Mouse (Mus musculus): ENCODE measurements around the gene Ccdc60.
"Not testable (repeated sequence)": the region's sequence is repeated elsewhere in the genome, so short reads cannot be mapped to it uniquely, and the experiment has no call there.

Ccdc60 gene

GRCm38 (mm10) chr5:116194499-116194898 lies 94.3 kb downstream of the Ccdc60 start:
- in situ Hi-C loops (cut with MboI, MseI): no loop called here

GRCm38 (mm10) chr5:116192693-116193092 lies 96.1 kb downstream of the Ccdc60 start:
- in situ Hi-C loops (cut with MboI, MseI): no loop called here

DNA sequence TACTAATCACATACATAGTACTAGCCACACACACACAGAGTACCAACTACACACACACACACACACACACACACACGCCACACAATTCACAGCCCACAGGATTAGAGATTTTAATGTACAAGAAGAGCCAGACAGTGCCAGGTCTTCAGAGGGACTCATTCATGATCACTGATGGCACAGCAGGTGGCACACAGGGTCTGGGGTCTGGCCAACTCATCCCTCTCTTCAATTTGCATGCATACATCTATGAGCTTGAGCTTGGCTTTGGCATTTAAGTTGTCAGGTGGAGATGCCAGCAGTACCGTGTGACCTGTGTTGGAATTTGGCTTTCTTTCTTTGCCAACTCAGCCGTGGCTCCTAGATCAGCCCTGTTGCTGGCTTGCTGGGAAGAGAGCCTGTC lies 97.2 kb downstream of the Ccdc60 start:
- in situ Hi-C loops (cut with MboI, MseI): no loop called here

DNA sequence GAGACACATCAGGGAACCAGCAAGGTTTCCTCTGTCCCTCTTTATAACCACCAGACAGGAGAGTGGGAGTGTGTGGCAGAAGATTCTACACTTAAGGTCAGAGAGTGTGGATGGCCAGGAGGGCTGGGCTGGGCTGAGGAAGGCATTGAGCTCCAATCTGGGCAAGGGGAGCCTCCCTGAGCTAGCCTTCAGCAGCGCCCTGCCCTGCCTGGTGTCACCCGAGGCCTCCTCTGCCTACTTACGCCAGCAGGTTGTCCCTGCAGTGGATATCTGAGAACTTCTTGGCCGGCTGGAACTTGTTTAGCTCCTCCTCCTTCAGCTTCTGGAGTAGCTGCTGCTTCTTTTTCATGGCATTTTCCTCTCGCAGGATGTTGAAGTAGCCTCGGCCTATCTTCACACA lies 99.0 kb downstream of the Ccdc60 start:
- in situ Hi-C loops (cut with MboI, MseI): no loop called here

DNA sequence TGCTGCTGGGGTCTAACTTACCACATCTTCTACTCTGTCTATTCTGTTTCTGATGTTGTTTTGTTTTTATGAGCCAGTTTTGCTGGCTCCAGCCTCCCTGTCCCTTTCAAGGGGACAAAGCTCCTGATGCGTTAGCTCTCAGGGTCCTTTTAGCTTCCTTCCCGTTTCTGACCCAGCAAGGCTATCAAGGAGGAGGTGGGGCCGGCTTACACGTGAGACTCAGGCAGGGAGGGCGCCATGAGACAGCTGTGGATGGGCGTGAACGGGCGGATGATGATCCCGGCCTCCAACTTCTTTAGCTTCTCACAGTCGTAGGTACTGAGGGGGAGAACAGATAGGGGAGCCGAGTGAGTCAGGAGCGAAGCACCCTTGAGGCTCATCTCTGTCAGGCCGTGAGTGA lies 108.2 kb downstream of the Ccdc60 start:
- in situ Hi-C loops (cut with MboI, MseI): no loop called here

- in situ Hi-C loops (cut with MboI, MseI): no loop called here
Observed at GRCm38 (mm10) chr5:116171721-116172120, 117.1 kb downstream of the Ccdc60 start.

DNA sequence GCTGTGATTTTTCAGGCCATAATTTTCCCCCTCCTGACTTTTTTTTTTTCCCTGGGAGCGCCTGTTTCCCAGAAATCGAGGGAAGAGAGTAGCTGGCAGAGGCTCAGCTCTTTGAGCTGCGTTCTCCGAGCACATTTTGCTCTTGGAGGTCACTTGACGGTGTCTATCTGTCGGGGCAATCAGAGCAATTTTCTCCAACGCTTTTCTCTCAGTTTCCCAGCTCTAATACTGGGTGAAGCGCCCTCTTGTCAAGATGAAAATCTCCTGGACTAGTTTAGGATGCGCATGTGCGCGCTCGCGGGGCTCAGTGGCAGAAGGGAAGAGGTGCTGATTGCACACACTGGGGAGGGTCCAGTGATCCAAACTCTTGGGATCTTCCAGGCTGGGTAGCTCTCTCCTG lies 121.8 kb downstream of the Ccdc60 start:
- in situ Hi-C loops (cut with MboI, MseI): no loop called here

GRCm38 (mm10) chr5:116165203-116165888 lies 123.4 kb downstream of the Ccdc60 start:
- in situ Hi-C loops (cut with MboI, MseI): no loop called here

- in situ Hi-C loops (cut with MboI, MseI): no loop called here
Observed at GRCm38 (mm10) chr5:116154811-116155210, 134.0 kb downstream of the Ccdc60 start.

DNA sequence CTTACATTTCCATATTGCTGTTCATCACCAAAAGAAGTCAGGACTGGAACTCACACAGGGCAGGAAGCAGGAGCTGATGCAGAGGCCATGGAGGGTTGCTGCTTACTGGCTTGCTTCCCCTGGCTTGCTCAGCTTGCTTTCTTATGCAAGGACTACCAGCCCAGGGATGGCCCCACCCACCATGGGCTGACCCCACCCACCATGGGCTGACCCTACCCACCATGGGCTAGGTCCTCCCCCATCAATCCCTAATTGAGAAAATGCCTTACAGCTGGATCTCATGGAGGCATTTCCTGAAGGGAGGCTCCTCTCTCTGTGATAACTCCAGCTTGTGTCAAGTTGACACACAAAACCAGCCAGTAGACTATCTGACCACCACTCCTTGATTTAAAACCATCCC lies 142.3 kb downstream of the Ccdc60 start:
- in situ Hi-C loops (cut with MboI, MseI): not testable (repeated sequence)

GRCm38 (mm10) chr5:116144711-116145110 lies 144.1 kb downstream of the Ccdc60 start:
- in situ Hi-C loops (cut with MboI, MseI): no loop called here

- in situ Hi-C loops (cut with MboI, MseI): no loop called here
Observed at GRCm38 (mm10) chr5:116140682-116141081, 148.1 kb downstream of the Ccdc60 start.

GRCm38 (mm10) chr5:116123344-116123743 lies 165.4 kb downstream of the Ccdc60 start:
- in situ Hi-C loops (cut with MboI, MseI): loop anchor here (5.0 to 25.0 kb wide), 2 partner anchors 349 to 964 kb away; no protein-coding TSS in a partner anchor

GRCm38 (mm10) chr5:116116567-116116966 lies 172.2 kb downstream of the Ccdc60 start:
- in situ Hi-C loops (cut with MboI, MseI): loop anchor here (25.0 kb wide), 1 partner anchor 971 kb away; no protein-coding TSS in a partner anchor

DNA sequence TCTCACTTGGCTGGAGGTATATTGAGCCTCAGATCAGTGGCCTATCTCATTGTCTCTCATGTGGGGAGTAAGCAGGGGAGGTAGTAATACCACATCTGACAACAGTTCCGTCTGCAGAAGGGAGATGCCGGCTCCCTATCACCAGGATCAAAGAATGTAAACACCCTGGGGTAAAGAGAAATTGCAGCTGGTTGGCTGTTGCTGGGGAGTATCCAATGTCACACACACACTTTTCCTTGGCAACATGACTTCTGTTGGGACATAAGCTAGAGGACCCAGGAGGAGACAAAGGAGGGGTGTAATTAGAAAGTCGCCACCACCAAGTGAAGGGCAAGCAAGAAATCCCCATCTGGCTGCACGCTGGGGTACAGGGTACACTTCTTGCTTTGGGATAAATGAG lies 172.7 kb downstream of the Ccdc60 start:
- in situ Hi-C loops (cut with MboI, MseI): loop anchor here (25.0 kb wide), 1 partner anchor 971 kb away; no protein-coding TSS in a partner anchor

- in situ Hi-C loops (cut with MboI, MseI): loop anchor here (25.0 kb wide), 1 partner anchor 972 kb away; no protein-coding TSS in a partner anchor
Observed at GRCm38 (mm10) chr5:116115071-116115834, 173.5 kb downstream of the Ccdc60 start.

- in situ Hi-C loops (cut with MboI, MseI): loop anchor here (25.0 kb wide), 1 partner anchor 979 kb away; no protein-coding TSS in a partner anchor
Observed at GRCm38 (mm10) chr5:116108651-116109050, 180.1 kb downstream of the Ccdc60 start.

DNA sequence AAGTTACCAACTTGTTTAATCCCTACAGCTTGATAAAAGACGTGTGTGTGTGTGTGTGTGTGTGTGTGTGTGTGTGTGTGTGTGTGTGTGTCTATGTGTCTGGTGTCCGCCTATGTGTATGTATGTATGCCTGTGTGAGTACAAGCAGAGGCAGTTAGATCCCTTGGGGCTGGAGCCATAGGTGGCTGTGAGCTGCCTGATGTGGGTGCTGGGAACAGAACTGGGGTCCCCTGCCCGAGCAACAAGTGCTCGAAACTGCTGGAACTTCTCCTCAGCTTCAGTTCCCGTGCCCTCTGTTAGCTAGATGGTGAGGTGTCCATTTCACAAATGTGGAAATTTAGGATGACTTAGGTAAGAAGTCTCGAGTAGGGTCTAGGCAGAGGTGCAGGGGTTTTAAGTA lies 204.6 kb downstream of the Ccdc60 start:
- in situ Hi-C loops (cut with MboI, MseI): no loop called here

GRCm38 (mm10) chr5:116083081-116083480 lies 205.7 kb downstream of the Ccdc60 start, which contains the start of gene Tmem233:
TSS of gene Tmem233 (minus strand) at chr5:116083244.
- in situ Hi-C loops (cut with MboI, MseI): no loop called here

- in situ Hi-C loops (cut with MboI, MseI): no loop called here
Observed at GRCm38 (mm10) chr5:116082241-116082900, 206.4 kb downstream of the Ccdc60 start.

DNA sequence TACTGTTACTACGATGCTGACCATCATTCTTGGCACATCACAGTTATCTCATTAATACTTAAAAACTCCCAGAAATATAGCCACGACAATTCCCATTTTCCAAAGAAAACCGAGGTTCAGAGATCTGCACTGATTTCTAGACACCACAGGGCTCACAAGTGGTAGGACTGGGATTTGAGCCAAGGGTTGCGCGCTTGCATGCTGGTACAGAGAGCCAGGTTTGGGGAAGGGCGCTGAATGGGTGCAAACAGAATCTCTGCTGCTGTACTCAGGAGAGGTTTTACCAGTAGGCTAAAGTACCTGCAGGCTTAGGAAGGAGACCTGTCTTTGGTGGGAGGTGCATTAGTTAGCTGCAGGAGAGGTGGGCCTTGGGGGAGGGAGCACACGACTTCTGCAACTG lies 207.2 kb downstream of the Ccdc60 start:
- in situ Hi-C loops (cut with MboI, MseI): no loop called here

DNA sequence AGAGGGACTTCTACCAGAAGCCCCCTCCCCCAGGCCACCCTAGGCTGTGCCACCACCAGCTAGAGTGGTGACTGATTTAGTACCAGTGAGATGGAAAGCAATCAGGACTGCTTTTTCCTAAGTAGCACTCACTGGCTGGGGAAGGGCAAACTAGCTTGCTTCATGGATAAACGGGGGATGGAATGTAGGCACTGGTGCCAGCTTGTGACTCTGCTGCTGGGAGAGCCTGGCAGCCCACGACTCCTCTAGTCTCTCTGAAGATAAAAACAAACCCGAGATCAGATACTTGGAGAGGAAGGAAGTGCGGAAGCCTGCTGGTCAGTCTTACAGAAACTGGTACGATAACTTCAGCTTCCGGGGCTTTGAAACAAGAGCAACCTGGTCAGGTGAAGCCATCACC lies 208.0 kb downstream of the Ccdc60 start:
- in situ Hi-C loops (cut with MboI, MseI): no loop called here

Data from regulatory T cell (primary cell).